Mouse (Mus musculus) thymus, postnatal 10 days (tissue): Measurements from ENCODE around the gene 6030408B16Rik.

Experiments
- DNase-seq, 2 experiments: peaks; one replicate each; pipeline ENCODE4 v3.0.0; 2021; ENCODE audit warnings: low spot score in 2 of 2

6030408B16Rik gene

DNA sequence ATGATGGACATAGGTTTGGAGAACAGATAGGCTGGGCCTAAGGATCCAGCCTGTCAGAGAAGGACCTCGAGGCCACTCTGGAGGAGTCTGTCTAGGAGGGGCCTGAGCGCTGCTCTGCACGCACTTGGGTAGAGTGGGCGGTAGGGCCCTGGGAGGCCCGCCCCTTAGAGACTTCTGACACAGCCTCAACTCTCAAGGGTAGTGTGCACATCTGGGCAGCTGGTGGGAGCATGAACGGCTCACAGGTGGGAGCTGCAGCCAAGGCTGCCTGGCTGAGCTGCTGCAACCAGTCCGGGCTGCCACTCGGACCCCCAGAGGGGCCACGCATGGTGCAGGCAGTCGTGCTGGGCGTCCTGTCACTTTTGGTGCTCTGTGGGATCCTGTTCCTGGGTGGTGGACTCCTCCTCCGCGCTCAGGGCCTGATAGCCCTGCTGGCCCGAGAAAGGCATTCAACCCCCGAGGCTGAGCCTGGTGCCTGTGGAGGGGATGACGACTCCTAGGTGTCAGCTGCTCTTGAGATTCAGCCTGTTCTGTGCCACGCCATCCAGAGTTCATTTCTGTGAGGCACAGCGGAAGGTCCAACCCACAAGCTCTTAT lies at the start of gene 6030408B16Rik:
6030408B16Rik (plus strand) TSS at position 188 of the 597 bp plus-strand sequence.
- no peak for DNase-seq

DNA sequence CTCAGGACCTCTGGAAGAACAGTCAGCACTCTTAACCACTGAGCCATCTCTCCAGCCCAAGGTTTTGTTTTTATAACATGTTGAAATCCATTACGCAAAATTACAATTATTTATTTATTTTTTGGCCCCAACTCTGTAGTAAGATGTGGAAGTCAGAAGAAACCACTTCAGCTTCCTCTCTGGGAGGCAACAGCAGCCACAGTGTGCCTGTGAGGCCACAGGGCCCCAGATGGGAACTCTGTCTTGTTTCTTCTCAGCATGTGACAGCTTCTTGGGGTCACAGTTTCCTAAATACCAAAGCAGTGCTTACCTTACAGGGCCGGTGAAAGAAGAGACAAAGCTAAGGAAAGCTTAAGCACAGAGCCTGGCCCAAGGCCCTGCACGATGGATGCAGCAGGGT lies 49.0 kb upstream of the 6030408B16Rik start:
- no peak for DNase-seq

DNA sequence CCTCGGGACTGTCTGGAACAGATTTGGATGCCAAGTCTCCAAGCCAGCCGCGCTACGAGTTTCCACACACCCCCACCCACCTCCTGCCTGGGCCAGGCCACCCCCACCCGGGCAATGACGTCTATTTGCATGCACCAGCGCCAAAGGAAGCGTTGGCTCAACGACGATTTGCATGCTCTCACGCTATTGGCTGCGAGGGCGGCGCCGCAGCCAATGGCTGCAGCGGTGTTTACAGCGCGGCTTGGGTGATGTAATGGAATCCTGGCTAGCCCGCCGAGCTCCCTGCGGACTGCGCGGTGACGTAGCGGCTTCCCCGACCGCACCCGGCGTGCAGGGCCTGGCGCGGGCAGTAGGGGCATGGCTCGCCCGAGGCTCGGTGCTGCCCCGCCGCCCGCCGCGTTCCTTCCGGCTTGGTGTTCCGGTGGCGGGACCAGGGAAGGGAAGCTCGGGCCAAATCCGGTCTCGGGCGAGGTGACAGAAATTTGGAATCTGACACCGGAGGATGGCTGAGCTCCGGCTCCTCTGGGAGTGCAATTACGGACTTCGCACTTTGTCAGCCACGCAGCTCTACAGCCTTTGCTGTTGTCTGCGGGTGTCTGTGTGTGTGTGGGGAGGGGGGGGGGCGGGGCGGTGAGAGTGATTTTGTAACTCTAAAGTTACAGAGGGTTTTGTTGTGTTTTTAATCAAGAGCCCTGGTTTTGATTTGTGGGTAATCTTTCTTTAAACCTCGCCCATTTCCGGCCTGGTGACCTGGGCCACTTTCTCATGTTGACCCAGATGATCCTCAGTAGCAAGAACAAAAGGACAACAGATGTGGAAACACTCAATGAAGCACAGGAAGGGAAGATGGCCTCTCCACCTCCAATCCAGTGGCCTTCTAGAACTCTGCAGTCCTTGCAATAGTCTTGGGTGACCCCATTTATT lies 46.5 kb upstream of the 6030408B16Rik start:
- peak; percentile 94 to 96 for DNase-seq

DNA sequence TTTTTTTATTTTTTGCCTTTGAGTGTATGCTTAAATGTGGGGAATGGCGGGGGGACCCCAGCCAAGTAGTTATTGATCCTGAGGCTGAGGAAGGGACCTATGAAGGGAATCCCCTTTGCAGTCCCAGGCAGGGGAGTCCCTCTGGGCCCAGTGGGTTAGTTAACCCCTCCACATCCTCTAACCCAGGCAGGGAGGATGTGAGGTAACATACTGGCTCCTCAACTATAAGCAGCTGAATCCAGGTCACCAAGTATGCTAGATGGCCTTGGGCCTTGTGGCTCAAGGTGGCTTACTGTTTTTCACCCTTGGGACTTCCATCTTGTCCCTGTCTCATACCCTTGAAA lies 45.9 kb upstream of the 6030408B16Rik start:
- no peak for DNase-seq

- DNase-seq, result no peak
Measured at GRCm38 (mm10) chr15:101248029-101248710, 44.8 kb upstream of the 6030408B16Rik start.

DNA sequence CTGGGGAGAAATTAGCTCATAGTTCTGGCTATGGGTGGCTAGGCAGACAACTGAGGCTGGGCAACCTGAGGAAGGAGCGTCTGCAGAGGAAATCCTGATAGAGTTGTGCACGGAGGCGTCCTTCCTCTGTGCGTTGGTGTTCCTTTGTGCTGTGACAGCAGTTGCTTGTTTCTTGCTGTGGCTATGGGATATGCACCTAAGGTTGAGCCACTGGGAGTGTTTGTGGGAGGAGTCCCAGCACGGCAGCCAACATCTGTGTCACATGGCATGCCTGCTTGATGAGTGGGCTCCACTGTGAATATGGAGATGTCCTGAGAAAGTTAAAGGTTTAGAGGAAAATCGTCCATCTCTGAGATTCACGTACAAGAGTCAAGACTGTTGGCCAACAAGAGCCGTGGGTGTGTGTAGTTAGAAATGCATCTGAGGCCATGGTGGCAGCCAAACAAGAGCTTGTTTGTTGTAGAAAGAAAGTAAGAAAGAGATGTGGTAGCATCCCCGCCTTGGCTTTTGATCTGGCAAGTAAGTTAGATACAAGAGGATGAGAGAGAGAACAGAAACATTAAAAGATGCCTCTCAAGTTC lies 42.7 kb upstream of the 6030408B16Rik start:
- no peak for DNase-seq

GRCm38 (mm10) chr15:101251930-101252329 lies 41.1 kb upstream of the 6030408B16Rik start:
- no peak for DNase-seq

- no peak for DNase-seq
Measured at GRCm38 (mm10) chr15:101252614-101253013, 40.4 kb upstream of the 6030408B16Rik start.

- DNase-seq, result no peak
Measured at GRCm38 (mm10) chr15:101253563-101253885, 39.5 kb upstream of the 6030408B16Rik start.

DNA sequence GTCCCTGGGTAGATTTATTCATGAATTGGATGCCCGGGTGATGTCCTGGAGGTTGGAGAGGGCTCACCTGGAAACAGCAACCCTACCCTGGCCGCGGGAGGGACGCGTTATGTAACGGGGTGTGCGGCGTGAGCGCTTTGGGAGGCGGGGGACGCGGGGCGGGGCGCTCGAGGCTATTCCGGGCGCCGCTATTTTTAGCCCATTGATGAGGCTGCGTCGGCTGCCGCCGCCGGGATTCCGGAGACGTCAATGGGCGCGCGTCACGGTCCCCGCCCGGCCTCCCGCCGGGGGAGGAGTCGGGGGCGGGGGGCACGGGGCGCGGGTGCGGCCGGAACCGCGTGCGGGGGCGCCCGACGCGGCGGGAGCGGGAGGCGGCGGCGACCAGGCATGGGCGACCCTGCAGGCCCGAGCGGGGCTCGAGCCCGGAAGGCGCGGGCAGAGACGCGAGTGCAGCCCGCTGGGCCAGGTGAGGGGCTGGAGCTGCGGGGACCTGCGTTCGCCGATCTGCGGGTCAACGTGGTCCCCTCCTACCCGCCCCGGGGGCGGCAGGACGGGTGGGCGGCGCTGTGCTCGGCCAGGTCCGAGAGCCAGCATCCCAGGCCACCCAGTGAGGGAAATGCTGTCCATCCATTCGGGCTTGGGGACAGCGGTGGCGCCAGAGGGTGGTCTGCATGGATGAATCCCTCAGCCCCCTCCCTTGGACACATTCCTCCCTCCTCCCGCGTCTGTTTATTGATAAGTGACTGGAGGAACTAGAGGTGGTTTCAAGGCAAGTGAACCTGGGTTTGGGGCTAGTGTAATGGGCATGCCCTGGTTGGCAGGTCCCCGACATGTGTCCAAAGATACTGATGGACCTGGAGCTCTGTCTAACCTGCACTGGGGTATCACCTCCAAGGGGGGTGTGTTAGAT lies 38.9 kb upstream of the 6030408B16Rik start, which contains the start of gene Nr4a1:
Nr4a1 (plus strand) TSS at position 384 of the 910 bp plus-strand sequence.
- peak; percentile 57 to 58 for DNase-seq

DNA sequence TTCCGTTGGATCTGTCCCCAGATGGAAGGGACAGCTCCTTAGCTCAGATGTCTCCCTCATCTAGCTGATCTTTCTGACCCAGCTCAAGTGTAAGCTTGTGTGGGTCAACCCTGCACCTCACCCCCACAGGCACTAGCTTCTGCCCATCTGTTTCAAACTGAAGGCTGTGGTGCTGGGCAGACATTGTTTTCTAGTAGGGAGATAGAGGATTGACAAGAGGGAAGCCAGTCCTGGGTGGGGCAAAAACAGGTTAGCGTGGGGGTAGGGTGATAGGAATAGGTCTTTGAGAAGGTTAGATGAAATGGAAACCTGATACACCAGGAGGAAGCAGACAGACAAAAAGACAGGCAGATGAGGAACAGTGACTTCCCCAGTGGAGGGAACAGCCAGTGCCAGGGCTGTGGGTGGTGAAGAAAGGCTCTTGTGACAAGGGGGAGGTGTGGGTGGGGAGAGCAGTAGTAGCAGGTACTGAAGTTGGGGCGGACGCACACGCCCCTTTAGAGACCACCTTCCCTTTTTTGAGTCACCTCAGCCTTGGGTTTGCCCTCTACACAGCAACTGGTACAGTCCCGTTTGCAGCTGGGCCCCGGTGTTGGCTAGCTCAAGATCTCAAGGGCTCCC lies 37.1 kb upstream of the 6030408B16Rik start:
- no peak for DNase-seq

DNA sequence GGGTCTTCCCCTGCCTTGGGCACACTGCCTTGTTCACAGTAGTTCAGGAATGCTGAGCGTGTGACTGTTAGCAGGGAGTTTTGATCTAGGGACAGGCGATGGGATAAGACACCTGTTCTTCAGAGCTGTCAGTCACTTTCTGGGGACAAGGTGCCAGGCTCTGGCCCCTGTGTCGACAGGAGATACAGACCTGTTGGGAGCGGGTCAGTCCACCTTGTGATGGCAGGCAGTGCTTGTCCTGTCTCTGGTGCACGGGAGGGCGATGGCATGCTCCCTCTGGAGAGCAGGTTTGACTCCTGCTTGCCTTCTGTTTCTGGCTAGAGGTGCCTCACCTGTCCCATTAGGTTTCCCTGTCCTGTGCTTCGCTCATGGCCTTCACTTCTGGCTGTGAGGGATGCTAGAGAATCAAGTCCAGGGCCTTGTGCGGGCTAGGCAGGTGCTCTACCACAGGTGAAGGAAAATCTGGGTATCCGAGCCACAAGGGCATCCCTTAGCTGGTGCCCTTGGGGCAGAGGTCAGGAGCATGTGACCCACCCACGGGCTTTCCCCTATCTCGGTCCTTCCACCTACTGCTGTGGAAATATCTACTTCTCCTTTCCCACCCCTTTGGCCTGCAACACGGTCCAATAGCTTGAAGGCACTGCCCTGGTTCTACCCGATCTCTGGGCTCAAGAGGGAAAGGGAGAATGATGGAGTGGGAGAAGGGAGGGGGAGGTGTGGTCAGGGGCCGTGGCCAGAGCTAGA lies 36.4 kb upstream of the 6030408B16Rik start:
- no peak for DNase-seq

GRCm38 (mm10) chr15:101258420-101258819 lies 34.6 kb upstream of the 6030408B16Rik start:
- peak; percentile 86 to 92 for DNase-seq

DNA sequence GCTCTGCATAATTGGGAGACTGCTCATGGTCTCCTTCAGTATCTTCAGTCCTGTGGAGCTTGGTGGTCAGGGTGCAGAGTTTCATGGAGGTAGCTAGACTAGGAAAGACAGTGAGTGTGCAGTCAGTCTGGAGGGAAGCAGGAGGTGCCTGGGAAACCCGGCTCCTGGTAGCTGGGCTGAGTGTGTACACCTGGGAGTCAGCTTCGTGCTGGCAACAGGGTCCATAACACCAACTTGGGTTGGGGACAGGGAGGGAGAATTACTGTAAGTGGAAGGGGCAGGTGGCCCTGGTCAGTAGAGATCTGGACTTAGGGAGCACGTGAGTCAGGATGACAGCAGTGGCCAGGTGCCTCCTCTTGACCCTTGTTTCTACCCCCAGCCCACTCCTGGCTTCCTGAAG lies 33.1 kb upstream of the 6030408B16Rik start:
- no peak for DNase-seq

GRCm38 (mm10) chr15:101260387-101260786 lies 32.6 kb upstream of the 6030408B16Rik start:
- DNase-seq, result no peak

- no peak for DNase-seq
Measured at GRCm38 (mm10) chr15:101260874-101261622, 32.0 kb upstream of the 6030408B16Rik start.

- DNase-seq, result no peak
Measured at GRCm38 (mm10) chr15:101262502-101262901, 30.5 kb upstream of the 6030408B16Rik start.

- DNase-seq, result peak; percentile 77 to 79
Measured at GRCm38 (mm10) chr15:101266132-101266963, 26.7 kb upstream of the 6030408B16Rik start.
